Mouse (Mus musculus) erythroblast, embryonic 14.5 days (primary cell): ENCODE measurements around the gene Npy.

Experiments used
- GATA1 ChIP-seq: IDR thresholded peaks from 2 replicates; pipeline ENCODE4 v1.6.1; 2012; ENCODE audit warnings: low read length, inconsistent platforms, mixed read lengths
- TAL1 ChIP-seq: IDR thresholded peaks from 3 replicates; pipeline ENCODE4 v1.6.1; 2012; ENCODE audit warnings: low read length, inconsistent platforms, mixed read lengths

DNA sequence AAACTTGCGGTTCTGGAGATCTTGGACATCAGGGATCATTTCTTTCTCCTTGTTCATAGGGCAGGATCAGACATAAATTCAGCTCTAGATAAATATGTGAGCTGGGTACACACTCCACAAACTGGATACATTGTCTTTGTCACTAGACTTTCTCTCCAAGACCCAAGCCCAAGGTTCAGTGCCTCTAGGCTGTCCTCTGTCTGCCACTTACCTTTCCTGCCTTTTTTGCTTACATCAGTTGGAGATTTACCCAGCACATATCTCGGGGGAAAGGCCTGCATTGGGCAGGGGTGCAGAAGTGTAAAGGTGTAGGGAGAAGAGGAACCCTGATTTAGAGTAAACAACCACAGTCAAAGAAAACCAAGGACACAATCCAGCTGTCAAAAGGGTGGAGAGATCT lies 1.3 kb downstream of the Npy start:
- TF ChIP-seq TAL1 (no peak), GATA1 (no peak)
